Mouse (Mus musculus) 416B (cell line): ENCODE data around the gene Slc25a34.
A peak's percentile ranks its signal among the peaks of the same experiment; 100 is the strongest.

Experiments
- DNase-seq: peaks from one replicate; pipeline ENCODE4 v3.0.0; 2011; ENCODE audit warnings: low read depth

Gene Slc25a34

GRCm38 (mm10) chr4:141581051-141581450 is 42.6 kb downstream of the Slc25a34 start:
- no peak for DNase-seq

GRCm38 (mm10) chr4:141578833-141579232 is 44.8 kb downstream of the Slc25a34 start:
- no peak for DNase-seq

GRCm38 (mm10) chr4:141576877-141577276 is 46.7 kb downstream of the Slc25a34 start:
- DNase-seq = no peak

GRCm38 (mm10) chr4:141576404-141576803 is 47.2 kb downstream of the Slc25a34 start:
- no peak for DNase-seq

GRCm38 (mm10) chr4:141574789-141575702 is 48.6 kb downstream of the Slc25a34 start:
- DNase-seq = peak; percentile 81

DNA sequence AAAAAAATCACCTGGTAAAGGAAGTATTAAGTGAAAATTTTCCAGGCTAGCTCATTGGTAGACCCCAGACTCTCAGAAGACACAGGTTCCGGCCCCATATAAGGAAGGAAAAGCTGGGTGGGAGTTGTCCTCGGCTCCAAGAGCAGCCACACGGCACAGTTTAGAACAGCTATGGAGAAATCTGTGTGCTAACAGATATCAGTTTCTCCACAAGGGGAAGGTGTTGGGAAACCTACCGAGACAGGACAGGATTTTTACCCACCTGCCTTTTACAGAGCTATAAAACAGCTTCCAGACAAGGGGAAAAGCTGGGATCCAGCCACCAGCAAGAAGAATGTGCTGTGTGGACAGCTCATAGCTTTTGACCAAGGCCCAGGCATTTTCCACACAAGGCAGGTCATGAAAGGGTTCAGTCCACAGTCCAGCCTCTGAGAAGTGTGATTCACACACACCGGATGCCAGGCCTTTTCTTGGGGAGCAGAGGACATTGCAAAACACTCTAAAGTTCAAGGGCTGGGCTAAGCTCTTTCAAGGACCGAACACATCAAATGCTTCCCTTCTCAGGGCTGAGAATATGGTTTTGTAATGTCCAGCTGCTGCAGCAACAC is 50.2 kb downstream of the Slc25a34 start:
- peak; percentile 92 for DNase-seq

GRCm38 (mm10) chr4:141572668-141573358 is 50.8 kb downstream of the Slc25a34 start:
- peak; percentile 72 for DNase-seq

GRCm38 (mm10) chr4:141571934-141572333 is 51.7 kb downstream of the Slc25a34 start:
- no peak for DNase-seq

- DNase-seq = no peak
Observed at GRCm38 (mm10) chr4:141571337-141571739, 52.3 kb downstream of the Slc25a34 start.

DNA sequence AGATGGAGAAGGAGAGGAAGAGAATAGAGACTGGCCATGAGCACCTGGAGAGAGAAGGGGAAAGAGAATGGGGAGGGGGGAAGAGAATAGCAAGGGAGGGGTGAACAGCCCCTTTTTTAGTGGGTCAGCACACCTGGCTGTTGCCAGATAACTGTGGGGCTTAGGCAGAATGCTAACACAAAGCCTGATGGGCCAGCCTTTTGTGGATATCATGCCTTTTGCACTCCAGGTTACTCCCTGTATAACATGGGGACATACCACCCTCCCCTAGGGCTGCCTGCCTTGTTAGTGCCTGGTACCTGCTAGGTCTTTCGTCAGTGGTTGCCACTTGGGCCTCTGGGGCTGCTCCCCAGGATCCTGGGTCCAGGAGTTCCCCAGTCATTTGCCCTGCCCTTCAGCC is 52.8 kb downstream of the Slc25a34 start:
- DNase-seq = no peak

DNA sequence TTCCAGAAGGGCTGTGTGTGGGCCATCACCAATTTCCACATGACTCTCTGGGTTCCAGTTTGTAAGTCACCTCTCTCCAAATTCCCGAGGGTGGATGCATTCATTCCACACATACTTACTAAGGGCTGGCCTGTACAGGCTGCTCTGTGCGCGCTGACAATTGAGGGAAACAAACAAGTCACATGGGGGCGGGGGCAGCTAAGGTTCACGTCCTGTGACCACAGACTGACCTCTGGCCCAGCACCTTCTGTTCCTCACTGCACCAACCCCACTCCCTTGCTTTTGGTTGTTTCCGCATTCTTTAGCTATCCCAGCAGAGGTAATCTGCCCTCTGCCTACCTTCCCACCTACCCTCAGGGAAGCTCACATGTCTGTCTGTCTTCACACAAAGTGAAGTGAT is 53.6 kb downstream of the Slc25a34 start:
- no peak for DNase-seq

GRCm38 (mm10) chr4:141568966-141569365 is 54.7 kb downstream of the Slc25a34 start:
- DNase-seq = peak; percentile 71
